Comparison of ENCODE assay signal across 14 mouse cellular contexts in the genomic region with DNA sequence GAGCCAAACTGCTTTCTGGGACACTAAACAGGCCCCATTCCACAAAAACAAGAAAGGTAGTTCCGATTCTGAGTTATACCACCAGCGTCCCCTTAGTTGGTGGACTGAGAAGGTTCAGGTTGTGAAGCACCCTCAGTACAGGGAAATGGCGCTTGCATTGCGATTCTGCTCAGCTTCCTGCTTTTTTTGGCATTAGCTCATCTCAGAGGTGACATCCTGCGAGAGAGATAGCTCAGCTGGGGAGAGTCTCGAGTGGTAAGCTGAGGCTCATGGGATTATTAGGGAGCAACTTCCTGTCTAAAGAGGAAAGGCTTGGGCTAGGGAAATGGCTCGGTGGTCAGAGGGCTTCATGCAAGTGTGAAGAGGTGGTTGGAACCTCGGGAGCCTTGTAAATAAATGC. TPM values are rescaled to one million over a fixed set of nuclear protein-coding genes. Genes with fewer than 3 reads are reported as not detected.
A peak's percentile ranks its signal among the peaks of the same experiment; 100 is the strongest.
DNase-seq lines count a peak whose midpoint lies in the region; ATAC-seq lines count a peak whose summit lies in the region.
"Had no signal": no experiment of that assay in that cellular context is flagged by ENCODE, and none has a peak within 500 bp of the region (broad histone marks: within the 10 kb centered on the region; RNA-seq: fewer than 3 reads in every experiment).

No protein-coding gene starts in this region.

- H3K27me3 ChIP-seq in hindbrain, embryonic 10.5 days (ENCODE audit: insufficient read depth, poor library complexity, severe bottlenecking): no peaks in the 10 kb centered on the region
- H3K27me3 ChIP-seq in hindbrain, embryonic 12.5 days: no peaks in the 10 kb centered on the region
- H3K27me3 ChIP-seq in embryonic facial prominence, embryonic 13.5 days: no peaks in the 10 kb centered on the region
- H3K27me3 ChIP-seq in liver, embryonic 13.5 days: no peaks in the 10 kb centered on the region
- no peaks in the 10 kb centered on the region for H3K27me3 ChIP-seq in midbrain, embryonic 12.5 days
- H3K27me3 ChIP-seq: embryonic facial prominence, embryonic 12.5 days had no signal

- peaks cover 6% of the 10 kb centered on the region; the same call in 1 of the 2 replicates for H3K36me3 ChIP-seq in hindbrain, embryonic 10.5 days
- H3K36me3 ChIP-seq in hindbrain, embryonic 12.5 days: 0 out of 2 replicates have a peak, but pooled peaks cover 7% of the 10 kb centered on the region
- H3K36me3 ChIP-seq in embryonic facial prominence, embryonic 13.5 days: peaks cover 7% of the 10 kb centered on the region; the same call in 1 of the 2 replicates
- peaks cover 7% of the 10 kb centered on the region for H3K36me3 ChIP-seq in liver, embryonic 13.5 days
- H3K36me3 ChIP-seq in midbrain, embryonic 12.5 days: peaks cover 10% of the 10 kb centered on the region; the same call in 1 of the 2 replicates
- H3K36me3 ChIP-seq: embryonic facial prominence, embryonic 12.5 days had no signal

- DNase-seq in hindbrain, embryonic 10.5 days (ENCODE audit: low spot score): no peak
- no peak for DNase-seq in liver, embryonic 13.5 days
- no peak for DNase-seq in T-cell, adult 2 months (ENCODE audit: low spot score)
- DNase-seq in Muller cell, postnatal 12 days (ENCODE audit: inconsistent ontology term): no peak
- DNase-seq in cerebellum, postnatal 14 days: no peak
- DNase-seq: cerebellum, adult 8-10 months; right cerebral cortex, postnatal 4 days; thymus, postnatal 4 days had no signal

- H3K27ac ChIP-seq in hindbrain, embryonic 10.5 days: peak overlapping the region; percentile 71
- H3K27ac ChIP-seq in hindbrain, embryonic 12.5 days: no peak overlapping the region
- peak overlapping the region; percentile 69 for H3K27ac ChIP-seq in embryonic facial prominence, embryonic 13.5 days
- H3K27ac ChIP-seq in liver, embryonic 13.5 days: peak overlapping the region; percentile 90
- H3K27ac ChIP-seq in midbrain, embryonic 12.5 days (replicated peaks): peak overlapping the region; percentile 58
- H3K27ac ChIP-seq: embryonic facial prominence, embryonic 12.5 days had no signal

- no peak for ATAC-seq in hindbrain, embryonic 12.5 days (ENCODE audit: low FRiP score)
- ATAC-seq in embryonic facial prominence, embryonic 13.5 days (ENCODE audit: insufficient number of reproducible peaks, insufficient read depth, low FRiP score, low TSS enrichment, low read depth): no peak
- ATAC-seq in liver, embryonic 13.5 days (ENCODE audit: low read depth): no peak
- ATAC-seq in midbrain, embryonic 12.5 days (ENCODE audit: low FRiP score, low read depth): no peak

- no peak overlapping the region for H3K4me2 ChIP-seq in hindbrain, embryonic 12.5 days (replicated peaks)
- H3K4me2 ChIP-seq in embryonic facial prominence, embryonic 13.5 days: no peak overlapping the region
- H3K4me2 ChIP-seq in liver, embryonic 13.5 days: no peak overlapping the region
- H3K4me2 ChIP-seq in midbrain, embryonic 12.5 days (replicated peaks): no peak overlapping the region
- H3K4me2 ChIP-seq: embryonic facial prominence, embryonic 12.5 days had no signal

- H3K4me3 ChIP-seq in hindbrain, embryonic 10.5 days: no peak overlapping the region
- H3K4me3 ChIP-seq in hindbrain, embryonic 12.5 days: no peak overlapping the region
- H3K4me3 ChIP-seq in embryonic facial prominence, embryonic 13.5 days: no peak overlapping the region
- H3K4me3 ChIP-seq in liver, embryonic 13.5 days (replicated peaks): no peak overlapping the region
- no peak overlapping the region for H3K4me3 ChIP-seq in midbrain, embryonic 12.5 days
- H3K4me3 ChIP-seq: embryonic facial prominence, embryonic 12.5 days; megakaryocyte, embryonic 14.5 days had no signal

- no peaks in the 10 kb centered on the region for H3K9me3 ChIP-seq in hindbrain, embryonic 10.5 days
- H3K9me3 ChIP-seq in hindbrain, embryonic 12.5 days (replicated peaks): no peaks in the 10 kb centered on the region
- no peaks in the 10 kb centered on the region for H3K9me3 ChIP-seq in embryonic facial prominence, embryonic 13.5 days
- H3K9me3 ChIP-seq in liver, embryonic 13.5 days (replicated peaks): 0 out of 2 replicates have a peak, but pooled peaks cover 4% of the 10 kb centered on the region
- H3K9me3 ChIP-seq in midbrain, embryonic 12.5 days: no peaks in the 10 kb centered on the region
- H3K9me3 ChIP-seq: embryonic facial prominence, embryonic 12.5 days had no signal

- WGBS in hindbrain, embryonic 10.5 days: 83% methylated on average over 8 of the region's 8 CpGs
- WGBS in hindbrain, embryonic 12.5 days: 83% methylated on average over 8 of the region's 8 CpGs
- 70% methylated on average over 8 of the region's 8 CpGs for WGBS in embryonic facial prominence, embryonic 13.5 days
- WGBS in liver, embryonic 13.5 days (ENCODE audit: insufficient replicate concordance): 56% methylated on average over 8 of the region's 8 CpGs
- WGBS in midbrain, embryonic 12.5 days: 81% methylated on average over 8 of the region's 8 CpGs

- H3K4me1 ChIP-seq in hindbrain, embryonic 10.5 days (replicated peaks): peaks cover 54% of the 10 kb centered on the region
- peaks cover 43% of the 10 kb centered on the region for H3K4me1 ChIP-seq in hindbrain, embryonic 12.5 days
- H3K4me1 ChIP-seq in embryonic facial prominence, embryonic 13.5 days: peaks cover 27% of the 10 kb centered on the region
- H3K4me1 ChIP-seq in liver, embryonic 13.5 days (replicated peaks): peaks cover 90% of the 10 kb centered on the region
- H3K4me1 ChIP-seq in midbrain, embryonic 12.5 days: peaks cover 41% of the 10 kb centered on the region

- H3K9ac ChIP-seq in hindbrain, embryonic 12.5 days: no peak overlapping the region
- no peak overlapping the region for H3K9ac ChIP-seq in embryonic facial prominence, embryonic 13.5 days
- no peak overlapping the region; the same call in 1 of the 2 replicates for H3K9ac ChIP-seq in liver, embryonic 13.5 days
- H3K9ac ChIP-seq in midbrain, embryonic 12.5 days (replicated peaks): no peak overlapping the region
- H3K9ac ChIP-seq: embryonic facial prominence, embryonic 12.5 days had no signal

RNA-seq across cellular contexts. Expression of a gene that starts 32.4 kb away (rescaled TPM):
- polyA plus RNA-seq in hindbrain, embryonic 10.5 days (2016; fragmentation: Nextera tagmentation; extraction: Ambion mirVana): 6.9 and 9.7 TPM in 2 replicates
- 15.3 and 17.5 TPM in 2 replicates for polyA plus RNA-seq in hindbrain, embryonic 12.5 days (2016; fragmentation: Nextera tagmentation; extraction: Ambion mirVana)
- polyA plus RNA-seq in embryonic facial prominence, embryonic 13.5 days (2015; fragmentation: Nextera tagmentation; extraction: Ambion mirVana): 14.2 and 14.9 TPM in 2 replicates
- polyA plus RNA-seq in liver, embryonic 13.5 days (2015; fragmentation: Nextera tagmentation; extraction: Ambion mirVana): 6.1 and 6.2 TPM in 2 replicates
- 14.0 and 15.3 TPM in 2 replicates for polyA plus RNA-seq in midbrain, embryonic 12.5 days (2016; fragmentation: Nextera tagmentation; extraction: Ambion mirVana)

RNA-seq across cellular contexts. Expression of a gene that starts 39.6 kb away (rescaled TPM):
- 1.1 TPM in 1 of 2 replicates, not detected in the other for polyA plus RNA-seq in hindbrain, embryonic 10.5 days (2016; fragmentation: Nextera tagmentation; extraction: Ambion mirVana)
- polyA plus RNA-seq in hindbrain, embryonic 12.5 days (2016; fragmentation: Nextera tagmentation; extraction: Ambion mirVana): 0.53 TPM in 1 of 2 replicates, not detected in the other
- 5.7 TPM in 1 of 2 replicates, not detected in the other for polyA plus RNA-seq in embryonic facial prominence, embryonic 13.5 days (2015; fragmentation: Nextera tagmentation; extraction: Ambion mirVana)
- polyA plus RNA-seq in liver, embryonic 13.5 days (2015; fragmentation: Nextera tagmentation; extraction: Ambion mirVana): 4.7 and 6.0 TPM in 2 replicates
- 1.1 and 1.4 TPM in 2 replicates for polyA plus RNA-seq in midbrain, embryonic 12.5 days (2016; fragmentation: Nextera tagmentation; extraction: Ambion mirVana)
- polyA plus RNA-seq: embryonic facial prominence, embryonic 12.5 days; heart, embryonic 14.5 days had no signal

RNA-seq across cellular contexts. Expression of a gene that starts 54.2 kb away (rescaled TPM):
- polyA plus RNA-seq in hindbrain, embryonic 10.5 days (2016; fragmentation: Nextera tagmentation; extraction: Ambion mirVana): not detected in 2 replicates
- polyA plus RNA-seq in hindbrain, embryonic 12.5 days (2016; fragmentation: Nextera tagmentation; extraction: Ambion mirVana): not detected in 2 replicates
- polyA plus RNA-seq in embryonic facial prominence, embryonic 13.5 days (2015; fragmentation: Nextera tagmentation; extraction: Ambion mirVana): not detected in 2 replicates
- not detected in 2 replicates for polyA plus RNA-seq in liver, embryonic 13.5 days (2015; fragmentation: Nextera tagmentation; extraction: Ambion mirVana)
- polyA plus RNA-seq in midbrain, embryonic 12.5 days (2016; fragmentation: Nextera tagmentation; extraction: Ambion mirVana): not detected in 2 replicates
- polyA plus RNA-seq: embryonic facial prominence, embryonic 12.5 days; heart, embryonic 14.5 days had no signal
